Mouse (Mus musculus): ENCODE data around the gene Tmem266. TPM values are rescaled to one million over a fixed set of nuclear protein-coding genes. Genes with fewer than 3 reads are reported as not detected.

The Tmem266 gene
- polyA plus RNA-seq, 1 experiment from 2014 or later = 1.3 TPM

DNA sequence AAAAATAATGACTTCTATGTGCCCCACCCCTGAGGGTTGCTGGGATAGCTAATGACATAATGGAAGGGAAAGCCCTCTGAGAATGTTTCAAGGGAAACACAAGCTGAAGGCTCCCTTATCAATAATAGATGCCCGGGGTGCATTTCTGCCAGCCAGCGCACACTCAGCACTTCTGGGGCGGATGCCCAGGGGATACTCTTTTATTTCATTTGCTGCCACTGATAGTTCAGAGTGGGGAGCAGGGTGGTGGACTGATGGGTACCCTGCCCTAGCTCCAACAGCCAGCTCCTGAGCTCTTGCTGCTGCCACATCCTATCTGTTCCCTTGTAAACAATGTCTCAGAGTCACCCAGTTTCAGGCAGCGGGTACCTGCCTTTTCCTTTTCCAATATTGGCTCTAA is 120.8 kb downstream of the Tmem266 start:
- no peak overlapping the region for H3K27ac ChIP-seq
- H3K4me1 ChIP-seq = no peaks in the 10 kb centered on the region
- no peak for ATAC-seq (ENCODE audit: low FRiP score)
- no peaks in the 10 kb centered on the region for H3K9me3 ChIP-seq (replicated peaks)
- no peak overlapping the region for H3K9ac ChIP-seq
- no peaks in the 10 kb centered on the region for H3K27me3 ChIP-seq
- no peak overlapping the region for H3K4me2 ChIP-seq (replicated peaks)
- no peak overlapping the region for H3K4me3 ChIP-seq
- H3K36me3 ChIP-seq = no peaks in the 10 kb centered on the region
- WGBS = 89% methylated on average over 4 of the region's 4 CpGs

DNA sequence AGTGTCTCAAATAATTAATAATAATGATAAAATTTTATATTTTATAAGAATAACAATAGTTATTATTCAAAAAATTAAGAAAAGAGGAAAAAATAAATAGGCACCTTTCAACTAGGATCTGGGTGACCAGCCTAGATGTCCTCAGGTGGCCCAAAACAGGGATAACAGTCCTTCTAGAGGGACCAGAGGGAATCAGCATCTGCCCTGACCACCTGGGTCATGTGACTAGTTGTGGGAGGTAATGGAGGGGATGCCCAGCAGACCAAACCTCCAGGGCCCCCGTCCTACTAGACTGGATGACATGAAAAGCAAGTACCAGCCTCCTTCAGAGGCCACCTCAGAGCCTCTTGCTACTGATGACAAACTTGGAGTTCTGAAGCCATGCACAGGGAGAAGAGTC is 122.4 kb downstream of the Tmem266 start:
- WGBS = 79% methylated on average over 1 of the region's 1 CpGs
- no peaks in the 10 kb centered on the region for H3K36me3 ChIP-seq

DNA sequence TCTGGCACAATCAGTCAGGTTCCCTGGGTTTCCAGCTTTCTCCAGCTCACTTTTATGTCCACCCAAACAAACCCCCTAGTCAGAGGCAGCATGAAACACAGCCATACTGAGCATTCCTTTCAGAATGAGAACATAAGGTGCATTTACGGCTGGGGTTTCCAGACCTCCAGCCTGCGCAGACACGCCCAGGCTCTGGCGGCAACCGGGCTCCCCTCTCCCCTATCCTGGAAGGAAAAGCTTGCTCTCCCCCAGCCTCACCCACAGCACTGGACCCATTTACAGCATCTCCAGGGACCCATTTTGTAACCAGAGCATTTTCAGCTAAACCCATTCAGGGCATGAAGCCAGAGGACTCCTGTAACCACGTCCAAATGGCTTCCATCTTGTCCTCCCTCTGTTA is 123.3 kb downstream of the Tmem266 start:
- Histone ChIP-seq H3K4me2 (replicated peaks) (no peak overlapping the region), H3K4me3 (no peak overlapping the region), H3K27me3 (no peaks in the 10 kb centered on the region), H3K4me1 (no peaks in the 10 kb centered on the region), H3K27ac (no peak overlapping the region), H3K36me3 (no peaks in the 10 kb centered on the region), H3K9ac (no peak overlapping the region), H3K9me3 (replicated peaks) (no peaks in the 10 kb centered on the region)
- ATAC-seq (ENCODE audit: low FRiP score) = no peak
- WGBS = 80% methylated on average over 6 of the region's 6 CpGs

More for the DNA sequence above, 122.4 kb downstream of the Tmem266 start:
- ATAC-seq (ENCODE audit: low FRiP score) = no peak
- H3K27me3 ChIP-seq = no peaks in the 10 kb centered on the region
- no peak overlapping the region for H3K27ac ChIP-seq
- H3K9me3 ChIP-seq (replicated peaks) = no peaks in the 10 kb centered on the region
- H3K4me2 ChIP-seq (replicated peaks) = no peak overlapping the region
- H3K4me1 ChIP-seq = no peaks in the 10 kb centered on the region
- no peak overlapping the region for H3K9ac ChIP-seq
- H3K4me3 ChIP-seq = no peak overlapping the region

DNA sequence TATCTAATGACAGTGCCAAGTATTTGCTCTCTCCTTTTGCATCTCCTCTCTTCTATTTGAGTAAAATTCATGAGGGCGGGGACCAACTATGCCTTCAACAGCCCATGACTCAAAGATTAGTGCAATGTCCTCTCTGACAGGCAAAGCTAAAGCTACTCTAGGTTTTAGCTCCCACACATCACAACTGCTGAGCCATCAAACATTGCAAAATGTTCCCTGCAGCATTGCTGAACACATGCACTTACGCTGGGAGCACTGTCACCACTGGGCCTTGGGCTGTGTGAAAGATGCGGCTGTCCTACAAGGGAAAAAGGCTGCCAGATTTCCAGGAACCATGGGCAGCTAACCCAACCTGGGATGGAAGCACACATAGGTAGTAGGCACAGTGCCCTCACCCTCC is 124.7 kb downstream of the Tmem266 start:
- Histone ChIP-seq H3K4me1 (no peaks in the 10 kb centered on the region), H3K9ac (no peak overlapping the region), H3K27ac (no peak overlapping the region), H3K36me3 (no peaks in the 10 kb centered on the region), H3K4me2 (replicated peaks) (no peak overlapping the region), H3K9me3 (replicated peaks) (no peaks in the 10 kb centered on the region), H3K27me3 (no peaks in the 10 kb centered on the region), H3K4me3 (no peak overlapping the region)
- no peak for ATAC-seq (ENCODE audit: low FRiP score)
- whole genome bisulfite sequencing = 84% methylated on average over 3 of the region's 3 CpGs

DNA sequence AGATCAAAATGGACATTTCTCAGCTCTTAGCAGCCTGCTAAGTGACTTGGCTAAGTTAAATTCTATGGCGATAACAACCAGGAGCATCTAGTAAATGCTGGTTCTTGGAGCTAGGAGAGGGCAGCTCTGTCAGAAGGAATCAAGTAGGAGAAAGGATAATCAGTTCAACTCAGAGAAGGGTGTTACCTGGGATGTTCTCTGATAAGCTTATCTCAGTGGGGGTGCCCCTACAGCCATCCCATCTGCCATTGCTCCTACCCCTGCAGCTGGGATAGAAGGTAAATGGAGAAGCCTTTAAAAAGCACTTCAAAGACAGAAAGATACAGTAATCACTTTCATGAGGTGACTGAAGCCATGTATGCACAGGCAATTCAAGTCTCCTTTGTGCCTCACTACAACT is 126.2 kb downstream of the Tmem266 start:
- no peaks in the 10 kb centered on the region for H3K9me3 ChIP-seq (replicated peaks)
- H3K4me1 ChIP-seq = no peaks in the 10 kb centered on the region
- H3K27me3 ChIP-seq = no peaks in the 10 kb centered on the region
- no peak overlapping the region for H3K27ac ChIP-seq
- no peak overlapping the region for H3K4me3 ChIP-seq
- no peaks in the 10 kb centered on the region for H3K36me3 ChIP-seq
- no peak overlapping the region for H3K9ac ChIP-seq
- 100% methylated on average over 1 of the region's 1 CpGs for WGBS
- no peak overlapping the region for H3K4me2 ChIP-seq (replicated peaks)
- ATAC-seq (ENCODE audit: low FRiP score) = no peak

DNA sequence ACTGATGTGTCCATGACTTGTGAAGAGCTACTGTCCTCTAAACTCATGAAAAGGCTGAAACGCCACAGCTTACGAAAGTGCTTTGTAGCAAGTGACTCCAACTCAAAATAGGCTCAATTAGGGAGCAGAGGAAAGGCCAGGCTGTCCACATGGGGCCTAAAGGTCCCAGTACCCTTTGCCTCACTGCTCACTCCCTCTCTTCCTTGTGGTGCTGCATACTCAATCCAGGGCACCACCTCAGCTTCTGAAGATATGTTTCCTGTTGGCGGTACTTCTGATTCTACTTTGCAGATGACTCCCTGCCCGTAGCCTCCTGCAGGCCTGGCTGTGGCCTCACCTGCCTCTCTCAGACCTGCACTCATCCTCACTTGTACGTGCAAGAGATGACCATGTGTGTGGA is 126.7 kb downstream of the Tmem266 start:
- ATAC-seq (ENCODE audit: low FRiP score) = no peak
- Histone ChIP-seq H3K27me3 (no peaks in the 10 kb centered on the region), H3K9ac (no peak overlapping the region), H3K4me3 (no peak overlapping the region), H3K4me2 (replicated peaks) (no peak overlapping the region), H3K36me3 (no peaks in the 10 kb centered on the region), H3K9me3 (replicated peaks) (no peaks in the 10 kb centered on the region), H3K4me1 (no peaks in the 10 kb centered on the region), H3K27ac (no peak overlapping the region)
- WGBS = 93% methylated on average over 5 of the region's 5 CpGs

DNA sequence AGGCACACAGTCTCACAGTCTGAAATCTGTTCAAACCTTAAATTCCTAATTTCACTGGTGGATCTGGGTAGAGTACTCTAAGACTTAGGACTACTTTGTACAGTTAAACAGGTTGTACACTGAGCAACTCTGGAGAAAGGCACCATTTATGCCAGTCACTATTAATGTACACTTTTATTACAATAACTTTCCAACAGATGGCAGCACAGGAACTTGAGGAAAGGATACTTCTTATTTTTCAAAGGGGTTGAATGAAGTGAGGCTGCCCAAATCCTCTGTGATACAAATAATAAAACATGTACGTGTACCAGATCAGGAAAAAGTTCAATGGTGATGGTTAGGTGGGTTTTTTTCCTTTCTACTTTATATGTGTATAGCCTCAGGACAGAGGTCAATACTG is 141.7 kb downstream of the Tmem266 start:
- Histone ChIP-seq H3K9ac (no peak overlapping the region), H3K4me2 (replicated peaks) (no peak overlapping the region), H3K27me3 (no peaks in the 10 kb centered on the region), H3K4me3 (no peak overlapping the region), H3K36me3 (no peaks in the 10 kb centered on the region), H3K27ac (no peak overlapping the region), H3K9me3 (replicated peaks) (no peaks in the 10 kb centered on the region), H3K4me1 (no peaks in the 10 kb centered on the region)
- WGBS = 75% methylated on average over 1 of the region's 1 CpGs
- no peak for ATAC-seq (ENCODE audit: low FRiP score)

DNA sequence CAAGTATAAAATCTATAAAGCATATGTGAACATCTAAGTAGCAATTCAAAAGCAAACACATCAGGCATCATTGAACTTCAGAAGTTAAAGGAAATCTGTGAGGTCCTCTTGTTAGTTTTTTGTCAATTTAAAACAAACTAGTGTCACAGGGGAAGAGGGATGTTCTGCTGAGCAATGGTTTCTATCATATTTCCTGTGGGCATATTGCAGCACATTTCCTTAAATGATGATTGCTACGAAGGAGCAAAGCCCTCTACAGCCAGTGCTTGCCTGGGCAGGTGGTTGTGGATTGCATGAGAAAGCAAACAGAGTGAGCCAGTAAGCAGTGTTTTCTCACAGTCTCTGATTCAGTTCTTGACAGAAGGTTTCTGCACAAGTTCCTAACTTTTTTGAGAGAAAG is 149.4 kb downstream of the Tmem266 start:
- Histone ChIP-seq H3K4me3 (no peak overlapping the region), H3K36me3 (0 out of 2 replicates have a peak, but pooled peaks cover 3% of the 10 kb centered on the region), H3K27ac (no peak overlapping the region), H3K27me3 (no peaks in the 10 kb centered on the region), H3K9ac (no peak overlapping the region), H3K9me3 (replicated peaks) (no peaks in the 10 kb centered on the region), H3K4me1 (no peaks in the 10 kb centered on the region), H3K4me2 (replicated peaks) (no peak overlapping the region)
- no peak for ATAC-seq (ENCODE audit: low FRiP score)
- WGBS = 85% methylated on average over 1 of the region's 1 CpGs

DNA sequence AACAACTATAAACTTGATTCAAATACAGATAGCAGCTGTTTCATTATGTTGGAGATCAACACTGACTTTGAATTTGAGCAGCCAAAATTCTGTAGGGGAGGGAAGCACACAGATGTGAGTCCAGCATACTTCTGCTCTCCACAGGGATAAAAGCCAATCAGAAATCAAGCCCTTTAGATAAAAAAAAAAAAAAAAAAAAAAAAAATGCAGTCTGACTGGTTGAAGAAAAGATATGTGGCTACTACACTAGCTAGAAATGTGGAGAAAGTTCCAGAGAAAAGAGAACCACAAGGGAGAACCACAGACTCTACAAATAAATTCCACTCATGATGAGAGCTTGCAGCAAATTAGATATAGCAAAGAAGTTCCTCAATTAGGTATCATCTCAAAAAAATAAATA is 152.0 kb downstream of the Tmem266 start:
- Histone ChIP-seq H3K4me1 (no peaks in the 10 kb centered on the region), H3K36me3 (0 out of 2 replicates have a peak, but pooled peaks cover 3% of the 10 kb centered on the region), H3K9me3 (replicated peaks) (no peaks in the 10 kb centered on the region), H3K4me2 (replicated peaks) (no peak overlapping the region), H3K27ac (no peak overlapping the region), H3K4me3 (no peak overlapping the region), H3K9ac (no peak overlapping the region), H3K27me3 (no peaks in the 10 kb centered on the region)
- ATAC-seq (ENCODE audit: low FRiP score) = no peak

DNA sequence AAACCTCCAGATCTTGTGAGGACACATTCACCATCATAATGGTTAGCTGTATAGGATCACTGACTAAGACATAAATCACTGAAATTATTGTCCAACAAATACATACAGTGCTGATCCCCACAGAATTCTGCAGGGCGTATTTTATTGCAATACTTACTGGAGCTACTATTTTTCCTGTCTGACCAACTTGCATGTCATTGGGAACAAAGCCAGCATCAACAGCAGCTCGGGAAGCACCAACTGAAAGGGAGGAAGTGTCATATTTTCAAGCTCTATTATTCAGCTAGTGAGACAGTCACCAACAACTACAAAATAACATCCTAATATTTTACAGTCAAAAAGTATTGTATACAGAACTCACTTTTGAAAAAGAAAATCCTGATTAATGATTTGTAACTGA is 155.4 kb downstream of the Tmem266 start:
- H3K36me3 ChIP-seq = 0 out of 2 replicates have a peak, but pooled peaks cover 3% of the 10 kb centered on the region
- no peak overlapping the region for H3K9ac ChIP-seq
- no peak for ATAC-seq (ENCODE audit: low FRiP score)
- H3K9me3 ChIP-seq (replicated peaks) = no peaks in the 10 kb centered on the region
- no peaks in the 10 kb centered on the region for H3K4me1 ChIP-seq
- H3K27ac ChIP-seq = no peak overlapping the region
- H3K27me3 ChIP-seq = no peaks in the 10 kb centered on the region
- H3K4me2 ChIP-seq (replicated peaks) = no peak overlapping the region
- WGBS = 75% methylated on average over 2 of the region's 2 CpGs
- H3K4me3 ChIP-seq = no peak overlapping the region

Other genes starting within 250 kb of the Tmem266 start
- gene Ube2q2, start 178.1 kb upstream of the Tmem266 start, polyA plus RNA-seq (2016; fragmentation: Nextera tagmentation; extraction: Ambion mirVana) = 53.4 and 54.2 TPM in 2 replicates
- gene Fbxo22, start 118.0 kb upstream of the Tmem266 start, polyA plus RNA-seq (2016; fragmentation: Nextera tagmentation; extraction: Ambion mirVana) = 85.5 and 86.8 TPM in 2 replicates
- gene Nrg4, start 69 bp upstream of the Tmem266 start, polyA plus RNA-seq (2016; fragmentation: Nextera tagmentation; extraction: Ambion mirVana) = 1.4 and 1.9 TPM in 2 replicates
- 118 and 123 TPM in 2 replicates for gene Etfa, start 185.3 kb downstream of the Tmem266 start, polyA plus RNA-seq (2016; fragmentation: Nextera tagmentation; extraction: Ambion mirVana)
- 16.7 and 20.0 TPM in 2 replicates for gene Isl2, start 211.8 kb downstream of the Tmem266 start, polyA plus RNA-seq (2016; fragmentation: Nextera tagmentation; extraction: Ambion mirVana)

Data from hindbrain, embryonic 12.5 days (tissue).